In the genomic region with DNA sequence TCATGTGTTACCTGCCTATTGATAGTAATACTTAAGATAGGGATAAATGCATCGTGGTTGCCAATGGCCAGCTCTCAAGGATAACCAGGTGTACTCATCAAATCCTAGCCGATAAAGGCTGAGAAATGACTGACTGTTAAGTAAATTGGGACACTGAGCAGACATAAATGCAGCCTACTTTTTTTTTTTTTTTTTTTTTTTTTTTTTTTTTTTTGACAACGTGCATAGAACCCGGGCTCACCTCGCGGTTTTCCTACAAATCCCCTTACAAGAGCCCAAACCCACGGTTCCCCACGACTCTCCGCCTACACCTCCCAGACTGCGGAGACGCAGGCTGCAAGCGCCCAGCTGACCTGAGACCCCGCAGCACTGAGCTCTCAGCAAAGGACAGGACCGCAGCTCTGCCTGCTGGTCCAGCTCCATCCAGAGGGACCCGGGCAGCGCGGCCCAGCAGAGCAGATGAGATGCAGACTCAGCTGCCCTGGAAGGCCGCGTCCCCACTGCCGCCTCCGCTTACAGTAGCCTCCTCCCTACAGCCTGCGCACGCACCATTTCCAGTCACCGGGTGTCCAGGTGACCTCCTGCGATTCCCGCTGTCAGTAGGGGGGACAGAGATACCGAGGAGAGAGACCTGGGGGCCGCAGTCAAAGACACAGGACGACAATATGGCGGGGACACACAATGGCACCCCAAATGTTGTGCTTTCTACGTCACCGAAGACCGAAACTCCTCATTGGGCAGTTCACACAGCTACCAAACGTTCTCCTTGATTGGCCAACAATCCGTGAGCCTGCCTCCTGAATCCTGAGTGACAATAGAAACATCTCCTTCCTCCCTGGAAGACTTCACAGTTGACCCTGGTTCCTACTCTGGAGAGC, we compare ENCODE assay signal across 8 mouse cellular contexts. TPM values are rescaled to one million over a fixed set of nuclear protein-coding genes. Genes with fewer than 3 reads are reported as not detected.
A peak's percentile ranks its signal among the peaks of the same experiment; 100 is the strongest.
DNase-seq lines count a peak whose midpoint lies in the region; ATAC-seq lines count a peak whose summit lies in the region.

A gene (minus strand): TSS at position 722 of the 878 bp plus-strand sequence.

- peak; percentile 100 for ATAC-seq in megakaryocyte progenitor cell, adult 5-6 weeks (replicated peaks; ENCODE audit: poor library complexity)

- peak; percentile 81 to 94 for DNase-seq in adrenal gland, adult (ENCODE audit: inconsistent age in 2 of 2, low spot score in 1 of 2)
- peak; percentile 96 for DNase-seq in embryo, embryonic 10 days (ENCODE audit: low spot score)
- peak; percentile 57 for DNase-seq in gastrocnemius, postnatal 10 days
- DNase-seq in induced T-regulatory cell, adult 2 months (ENCODE audit: low read depth), result peak; percentile 86
- DNase-seq in left cerebral cortex, adult 9 months (ENCODE audit: low spot score in 2 of 2), result peak; percentile 69 to 90
- DNase-seq in right cerebral cortex, postnatal 14 days, result peak; percentile 69
- DNase-seq in yolk sac, embryonic 10.5 days (ENCODE audit: low spot score), result peak; percentile 76

RNA-seq across cellular contexts. Expression of the gene that starts here (rescaled TPM):
- 10 to 100 TPM in 1 of 2 experiments, 1 to 10 TPM in 1; 7.0 to 10.9 TPM for total RNA-seq in gastrocnemius, postnatal 10 days (2021)
- total RNA-seq in megakaryocyte progenitor cell, adult 5-6 weeks (2015), result 4.9 and 7.9 TPM in 2 replicates
- total RNA-seq in megakaryocyte progenitor cell, adult 5-6 weeks (2017), result 3.5 and 8.3 TPM in 2 replicates

Comparison
In these comparisons a context has a peak if more than half of its experiments do, and no peak if none do; other contexts are left out.
1. Peak in every context shown above with its lines: DNase-seq and ATAC-seq.